Mouse (Mus musculus) heart, embryonic 11.5 days (tissue): ENCODE measurements around the gene Syne3. TPM values are rescaled to one million over a fixed set of nuclear protein-coding genes. Genes with fewer than 3 reads are reported as not detected.

ENCODE experiments used
- ATAC-seq: fragments of 200-750 bp; cut with Nextera tagmentation; replicated peaks from 2 replicates; pipeline ENCODE4 v1.8.0; 2017; ENCODE audit warnings: moderate library complexity; ENCODE audit not compliant: insufficient number of reproducible peaks, low FRiP score, low TSS enrichment
- H3K27ac ChIP-seq: fragments of 300-500 bp; sonication (generic); 2 replicates; pipeline ENCODE4 v1.5.1; 2014; ENCODE audit warnings: mild to moderate bottlenecking, low read depth, low read length
- H3K27me3 ChIP-seq: fragments of 300-500 bp; sonication (generic); 2 replicates; pipeline ENCODE4 v1.6.1; 2014; ENCODE audit warnings: mild to moderate bottlenecking, low read length, mixed read lengths; ENCODE audit not compliant: control insufficient read depth, insufficient read depth
- H3K36me3 ChIP-seq: fragments of 300-500 bp; sonication (generic); 2 replicates; pipeline ENCODE4 v1.6.1; 2014; ENCODE audit warnings: mild to moderate bottlenecking, low read length, moderate library complexity, mixed read lengths; ENCODE audit not compliant: control insufficient read depth, insufficient read depth
- H3K4me1 ChIP-seq: fragments of 300-500 bp; sonication (generic); 2 replicates; pipeline ENCODE4 v1.6.1; 2014; ENCODE audit warnings: low read length; ENCODE audit not compliant: control insufficient read depth, insufficient read depth
- H3K4me2 ChIP-seq: fragments of 300-500 bp; sonication (generic); 2 replicates; pipeline ENCODE4 v1.6.1; 2014; ENCODE audit warnings: mild to moderate bottlenecking, moderate library complexity
- H3K4me3 ChIP-seq: fragments of 300-500 bp; sonication (generic); 2 replicates; pipeline ENCODE4 v1.5.1; 2014; ENCODE audit warnings: low read depth, low read length
- H3K9ac ChIP-seq: fragments of 300-500 bp; sonication (generic); 2 replicates; pipeline ENCODE4 v1.6.1; 2014; ENCODE audit warnings: mild to moderate bottlenecking, low read depth, low read length, moderate library complexity
- H3K9me3 ChIP-seq: fragments of 300-500 bp; sonication (generic); replicated peaks from 2 replicates; pipeline ENCODE4 v1.6.1; 2016; ENCODE audit warnings: low read length; ENCODE audit not compliant: control insufficient read depth
- WGBS: fragments of 180-500 bp; shearing (Covaris S2); extraction: QIAGEN DNeasy Blood & Tissue Kit; methylation state at CpG from one replicate; pipeline ENCODE4 v1.1.7; 2014; ENCODE audit not compliant: insufficient replicate concordance; 5-methylcytosine and 5-hydroxymethylcytosine counted together
- polyA plus RNA-seq: library from polyadenylated mRNA; unstranded; fragments of >200 nt; fragmentation: Nextera tagmentation; extraction: Ambion mirVana; gene quantifications from 2 replicates; pipeline ENCODE4 v1.2.1, GENCODE M21; 2014

Syne3 gene
- polyA plus RNA-seq, 1 experiment from 2014 or later: 0.42 TPM

DNA sequence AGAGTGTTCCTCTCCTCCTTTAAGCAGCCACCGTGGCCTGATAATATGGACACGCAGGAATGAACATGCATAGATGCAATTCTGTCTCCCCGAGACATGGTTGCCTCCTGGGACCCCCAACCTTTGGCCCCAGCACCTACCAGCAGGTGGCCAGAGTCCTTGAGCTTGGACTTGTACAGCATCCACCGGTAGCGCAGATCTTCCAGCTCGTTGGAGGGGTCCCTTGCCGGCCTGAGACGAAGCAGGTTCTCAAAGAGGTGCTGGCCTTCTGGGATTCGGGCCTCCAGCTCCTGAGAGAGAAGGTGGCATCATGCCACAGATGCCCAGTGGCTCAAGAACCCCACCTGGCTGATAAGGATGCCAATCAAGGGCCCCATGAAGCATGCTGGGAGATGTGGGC is 69.1 kb downstream of the Syne3 start:
- Histone ChIP-seq H3K27ac (no peak overlapping the region), H3K4me3 (no peak overlapping the region), H3K9ac (no peak overlapping the region), H3K27me3 (peaks cover 5% of the 10 kb centered on the region; the same call in 1 of the 2 replicates), H3K9me3 (no peaks in the 10 kb centered on the region; the same call in 1 of the 2 replicates), H3K4me1 (no peaks in the 10 kb centered on the region), H3K4me2 (no peak overlapping the region), H3K36me3 (no peaks in the 10 kb centered on the region; the same call in 1 of the 2 replicates)
- 80% methylated on average over 9 of the region's 9 CpGs for WGBS
- no peak for ATAC-seq

DNA sequence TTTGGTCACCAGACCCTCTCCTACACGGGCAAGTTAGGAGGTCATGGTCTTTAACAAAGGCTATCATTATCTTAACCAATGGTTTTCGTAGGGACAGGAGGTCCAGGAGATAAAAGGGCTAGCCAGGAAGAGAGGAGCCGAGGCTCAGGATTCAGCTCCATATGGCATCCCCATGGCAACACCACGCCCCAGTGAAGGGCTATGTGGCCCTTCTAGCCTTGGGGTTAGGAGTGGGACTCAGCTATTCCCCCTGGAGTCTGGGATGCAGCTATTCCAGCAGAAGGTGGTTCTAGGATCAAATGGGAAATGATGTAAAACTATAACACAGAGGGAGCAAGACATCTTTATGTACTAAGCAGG is 69.6 kb downstream of the Syne3 start:
- no peak for ATAC-seq

DNA sequence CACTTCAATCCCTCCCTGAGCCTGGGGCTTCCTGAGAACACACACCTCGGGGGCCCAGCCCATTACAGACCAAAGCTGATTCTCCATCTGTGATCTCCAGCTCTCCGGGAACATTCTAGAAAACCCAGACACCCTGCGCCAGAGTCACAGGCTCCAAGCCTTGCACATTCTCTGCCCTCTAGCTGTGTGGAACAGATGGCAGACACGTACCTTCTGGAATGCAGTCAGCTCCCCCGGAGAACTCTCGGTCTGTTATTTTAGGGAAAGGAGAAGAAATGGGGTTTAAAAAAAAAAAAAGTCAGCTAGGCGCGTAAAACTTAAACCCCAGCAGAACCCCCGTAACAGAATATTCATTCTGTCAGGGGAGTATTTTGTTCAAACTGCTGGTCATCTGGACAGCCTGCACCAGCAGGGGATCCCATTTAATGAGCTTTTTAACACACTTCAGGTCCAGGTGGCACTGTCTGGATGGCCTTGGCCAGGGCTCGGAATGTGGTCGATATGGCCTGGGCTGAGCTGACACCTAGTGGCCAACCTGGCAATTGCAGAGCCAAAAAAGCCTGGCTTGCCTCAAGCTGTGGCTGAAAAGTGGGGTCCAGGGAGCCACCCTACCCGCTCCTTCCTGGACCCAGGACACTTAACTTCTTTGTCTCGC is 70.1 kb downstream of the Syne3 start:
- H3K9me3 ChIP-seq: no peaks in the 10 kb centered on the region; the same call in 1 of the 2 replicates
- no peaks in the 10 kb centered on the region for H3K4me1 ChIP-seq
- H3K36me3 ChIP-seq: no peaks in the 10 kb centered on the region; the same call in 1 of the 2 replicates
- H3K27ac ChIP-seq: no peak overlapping the region
- 39% methylated on average over 13 of the region's 13 CpGs for WGBS
- H3K27me3 ChIP-seq: peaks cover 5% of the 10 kb centered on the region; the same call in 1 of the 2 replicates
- ATAC-seq: no peak
- no peak overlapping the region for H3K4me3 ChIP-seq
- H3K4me2 ChIP-seq: no peak overlapping the region
- H3K9ac ChIP-seq: no peak overlapping the region

More for the DNA sequence above, 69.6 kb downstream of the Syne3 start:
- 7% methylated on average over 4 of the region's 4 CpGs for whole genome bisulfite sequencing
- Histone ChIP-seq H3K9me3 (no peaks in the 10 kb centered on the region; the same call in 1 of the 2 replicates), H3K36me3 (no peaks in the 10 kb centered on the region; the same call in 1 of the 2 replicates), H3K4me1 (no peaks in the 10 kb centered on the region), H3K27me3 (peaks cover 5% of the 10 kb centered on the region; the same call in 1 of the 2 replicates), H3K4me2 (no peak overlapping the region), H3K9ac (no peak overlapping the region), H3K27ac (no peak overlapping the region), H3K4me3 (no peak overlapping the region)

DNA sequence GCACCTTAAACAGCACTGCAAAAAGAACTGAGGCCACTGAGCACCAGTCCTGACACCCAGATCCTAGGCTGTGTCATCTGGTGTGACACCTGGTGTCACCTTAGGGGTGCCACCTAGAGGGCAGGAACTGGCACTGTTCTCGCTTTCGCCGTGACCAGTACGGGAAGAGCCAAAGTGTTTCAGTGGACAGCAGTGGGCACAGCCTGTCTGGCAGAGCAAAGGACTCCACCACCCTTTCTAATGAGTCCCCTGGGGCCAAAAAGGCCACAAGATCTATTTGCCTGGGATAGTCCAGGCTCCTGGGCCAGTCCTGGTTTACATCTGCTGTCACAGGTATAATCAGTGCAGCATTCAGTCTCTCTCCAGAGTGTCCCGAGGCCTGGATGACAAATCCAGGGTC is 70.7 kb downstream of the Syne3 start:
- Histone ChIP-seq H3K9ac (no peak overlapping the region), H3K4me3 (no peak overlapping the region), H3K4me2 (no peak overlapping the region), H3K27me3 (peaks cover 5% of the 10 kb centered on the region; the same call in 1 of the 2 replicates), H3K9me3 (no peaks in the 10 kb centered on the region; the same call in 1 of the 2 replicates), H3K4me1 (no peaks in the 10 kb centered on the region), H3K36me3 (no peaks in the 10 kb centered on the region; the same call in 1 of the 2 replicates), H3K27ac (no peak overlapping the region)
- 59% methylated on average over 5 of the region's 5 CpGs for WGBS
- no peak for ATAC-seq

DNA sequence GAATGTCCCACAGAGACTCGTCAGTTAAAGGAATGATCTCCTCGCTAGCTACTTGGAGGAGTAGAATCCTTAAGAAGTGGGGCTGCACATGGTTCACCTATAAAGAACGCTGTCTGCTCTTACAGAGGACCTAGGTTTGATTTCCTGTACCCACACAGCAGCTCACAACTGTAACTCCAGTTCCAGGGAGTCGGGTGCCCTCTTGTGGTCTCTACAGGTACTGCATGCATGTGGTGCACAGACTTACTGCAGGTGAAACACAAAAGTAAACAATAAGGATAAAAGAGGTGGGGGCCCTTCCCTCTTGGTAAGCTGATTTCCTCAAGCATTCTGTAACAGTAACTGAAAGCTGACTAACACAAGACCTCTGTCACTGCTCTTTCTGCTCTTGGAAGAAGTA is 73.4 kb downstream of the Syne3 start:
- 67% methylated on average over 4 of the region's 4 CpGs for WGBS
- no peaks in the 10 kb centered on the region; the same call in 1 of the 2 replicates for H3K36me3 ChIP-seq

DNA sequence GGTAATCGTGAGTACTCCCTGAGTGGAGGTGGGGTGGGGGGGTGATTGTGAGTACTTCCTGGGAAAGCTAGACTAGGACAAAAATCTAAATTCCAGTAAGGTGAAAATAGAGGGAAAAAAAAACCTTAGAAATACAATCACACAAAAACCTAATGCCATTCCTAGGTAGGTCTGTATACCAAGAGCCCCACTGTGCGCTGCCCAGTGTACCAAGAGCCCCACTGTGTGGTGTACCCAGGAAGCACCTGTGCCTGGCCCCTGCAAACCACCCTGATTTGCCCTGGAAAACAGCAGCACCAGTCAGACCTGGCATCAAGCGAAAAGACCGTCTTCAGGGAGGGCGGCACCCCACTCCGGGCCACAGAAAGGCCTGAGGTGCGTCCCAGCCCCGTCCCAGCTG is 74.5 kb downstream of the Syne3 start:
- H3K4me1 ChIP-seq: no peaks in the 10 kb centered on the region
- WGBS: 83% methylated on average over 8 of the region's 8 CpGs
- no peak for ATAC-seq
- H3K27ac ChIP-seq: no peak overlapping the region
- H3K4me2 ChIP-seq: no peak overlapping the region
- H3K27me3 ChIP-seq: peaks cover 5% of the 10 kb centered on the region; the same call in 1 of the 2 replicates
- H3K4me3 ChIP-seq: no peak overlapping the region
- H3K9ac ChIP-seq: no peak overlapping the region
- no peaks in the 10 kb centered on the region; the same call in 1 of the 2 replicates for H3K36me3 ChIP-seq
- no peaks in the 10 kb centered on the region; the same call in 1 of the 2 replicates for H3K9me3 ChIP-seq

More for the DNA sequence above, 73.4 kb downstream of the Syne3 start:
- peaks cover 5% of the 10 kb centered on the region; the same call in 1 of the 2 replicates for H3K27me3 ChIP-seq
- H3K4me3 ChIP-seq: no peak overlapping the region
- ATAC-seq: no peak
- H3K27ac ChIP-seq: no peak overlapping the region
- no peak overlapping the region for H3K9ac ChIP-seq
- no peaks in the 10 kb centered on the region; the same call in 1 of the 2 replicates for H3K9me3 ChIP-seq
- H3K4me2 ChIP-seq: no peak overlapping the region
- no peaks in the 10 kb centered on the region for H3K4me1 ChIP-seq

DNA sequence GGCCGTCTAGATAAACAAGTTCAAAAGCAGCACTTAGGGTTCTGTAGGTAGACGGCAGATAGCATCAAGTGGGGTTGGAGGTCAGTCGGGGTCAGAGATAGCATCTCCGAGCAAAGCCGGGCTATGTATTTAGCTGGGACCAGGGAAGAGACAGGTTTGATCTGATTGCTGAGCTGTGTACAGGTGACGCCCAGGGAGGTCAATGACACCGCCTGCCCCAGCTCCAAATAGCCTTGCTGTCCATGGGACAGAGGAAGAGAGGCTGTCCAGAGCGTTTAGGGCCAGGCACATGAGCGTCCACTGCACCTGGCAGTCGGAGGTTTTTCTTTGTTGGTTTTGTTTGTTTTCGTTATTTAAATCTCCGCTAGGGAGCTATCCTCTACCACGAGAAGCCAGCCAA is 75.8 kb downstream of the Syne3 start:
- H3K9ac ChIP-seq: no peak overlapping the region
- ATAC-seq: no peak
- 62% methylated on average over 13 of the region's 13 CpGs for WGBS
- no peak overlapping the region for H3K4me2 ChIP-seq
- no peak overlapping the region for H3K27ac ChIP-seq
- H3K4me1 ChIP-seq: no peaks in the 10 kb centered on the region
- H3K27me3 ChIP-seq: peaks cover 4% of the 10 kb centered on the region; the same call in 1 of the 2 replicates
- H3K36me3 ChIP-seq: no peaks in the 10 kb centered on the region; the same call in 1 of the 2 replicates
- no peaks in the 10 kb centered on the region; the same call in 1 of the 2 replicates for H3K9me3 ChIP-seq
- H3K4me3 ChIP-seq: no peak overlapping the region

DNA sequence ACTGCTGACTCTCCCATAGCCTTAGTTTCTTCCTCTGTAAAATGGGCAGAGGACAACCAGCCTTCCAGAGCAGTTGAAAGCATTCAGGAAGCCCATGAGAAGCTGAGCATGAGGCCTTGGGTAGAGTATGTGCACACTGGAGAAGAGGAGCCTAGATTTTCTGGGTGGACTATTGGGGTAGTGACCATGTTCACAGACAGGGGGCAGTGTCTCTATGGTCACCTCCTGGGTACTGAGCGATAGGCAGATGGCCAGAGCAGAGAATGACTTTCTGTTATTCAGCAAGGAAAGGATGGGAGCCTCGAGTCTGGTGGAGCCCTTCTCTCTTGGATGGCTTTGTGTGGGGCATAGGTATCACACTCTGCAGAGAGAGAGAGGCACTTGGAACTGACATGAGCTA is 76.4 kb downstream of the Syne3 start:
- no peak overlapping the region for H3K4me2 ChIP-seq
- H3K27me3 ChIP-seq: 0 out of 2 replicates have a peak, but pooled peaks cover 2% of the 10 kb centered on the region
- no peak overlapping the region for H3K27ac ChIP-seq
- H3K4me1 ChIP-seq: no peaks in the 10 kb centered on the region
- H3K9ac ChIP-seq: no peak overlapping the region
- H3K4me3 ChIP-seq: no peak overlapping the region
- H3K36me3 ChIP-seq: no peaks in the 10 kb centered on the region; the same call in 1 of the 2 replicates
- 66% methylated on average over 2 of the region's 2 CpGs for WGBS
- ATAC-seq: no peak
- H3K9me3 ChIP-seq: no peaks in the 10 kb centered on the region; the same call in 1 of the 2 replicates
